Mouse (Mus musculus): ENCODE results near the gene Wipi1. TPM values are rescaled to one million over a fixed set of nuclear protein-coding genes. Genes with fewer than 3 reads are reported as not detected.
A peak's percentile ranks its signal among the peaks of the same experiment; 100 is the strongest.

The Wipi1 gene
- total and polyA plus RNA-seq, 3 experiments, result 2.6 to 8.2 TPM; not detected in 1

GRCm38 (mm10) chr11:109607600-109607999 is 4.2 kb downstream of the Wipi1 start:
- Histone ChIP-seq H3K4me1 (ENCODE audit: control insufficient read depth in 1 of 2, insufficient read depth in 2 of 2, low read length in 2 of 2) (peaks cover 5 to 10% of the 10 kb centered on the region in 2 experiments; a peak in 2 of 4 replicates), H3K4me3 (ENCODE audit: control insufficient read depth in 1 of 2, insufficient read depth in 1 of 2, low read depth in 2 of 2, low read length in 2 of 2) (no peak overlapping the region), H3K9me3 (replicated peaks; ENCODE audit: insufficient read depth, low read length) (no peaks in the 10 kb centered on the region), H3K9ac (ENCODE audit: control insufficient read depth, low read depth, low read length, poor library complexity, severe bottlenecking) (no peak overlapping the region), H3K27ac (ENCODE audit: control insufficient read depth, low read depth, low read length) (no peak overlapping the region), H3K27me3 (ENCODE audit: control insufficient read depth in 1 of 2, insufficient read depth in 2 of 2, low read length in 2 of 2) (no peaks in the 10 kb centered on the region), H3K36me3 (ENCODE audit: control insufficient read depth in 1 of 2, insufficient read depth in 2 of 2, low read length in 2 of 2) (peaks cover 0 to 8% of the 10 kb centered on the region in 2 experiments; a peak in 2 of 4 replicates), H3K79me2 (ENCODE audit: control insufficient read depth, insufficient read depth, low read length, poor library complexity) (no peaks in the 10 kb centered on the region)
- TF ChIP-seq ZNF384 (IDR thresholded peaks at IDR 0.05; ENCODE audit: low read depth, low read length) (peak; percentile 80), NELFE (IDR thresholded peaks at IDR 0.05; ENCODE audit: low read depth, low read length) (no peak)
- DNase-seq (ENCODE audit: low read depth, low spot score), result no peak

DNA sequence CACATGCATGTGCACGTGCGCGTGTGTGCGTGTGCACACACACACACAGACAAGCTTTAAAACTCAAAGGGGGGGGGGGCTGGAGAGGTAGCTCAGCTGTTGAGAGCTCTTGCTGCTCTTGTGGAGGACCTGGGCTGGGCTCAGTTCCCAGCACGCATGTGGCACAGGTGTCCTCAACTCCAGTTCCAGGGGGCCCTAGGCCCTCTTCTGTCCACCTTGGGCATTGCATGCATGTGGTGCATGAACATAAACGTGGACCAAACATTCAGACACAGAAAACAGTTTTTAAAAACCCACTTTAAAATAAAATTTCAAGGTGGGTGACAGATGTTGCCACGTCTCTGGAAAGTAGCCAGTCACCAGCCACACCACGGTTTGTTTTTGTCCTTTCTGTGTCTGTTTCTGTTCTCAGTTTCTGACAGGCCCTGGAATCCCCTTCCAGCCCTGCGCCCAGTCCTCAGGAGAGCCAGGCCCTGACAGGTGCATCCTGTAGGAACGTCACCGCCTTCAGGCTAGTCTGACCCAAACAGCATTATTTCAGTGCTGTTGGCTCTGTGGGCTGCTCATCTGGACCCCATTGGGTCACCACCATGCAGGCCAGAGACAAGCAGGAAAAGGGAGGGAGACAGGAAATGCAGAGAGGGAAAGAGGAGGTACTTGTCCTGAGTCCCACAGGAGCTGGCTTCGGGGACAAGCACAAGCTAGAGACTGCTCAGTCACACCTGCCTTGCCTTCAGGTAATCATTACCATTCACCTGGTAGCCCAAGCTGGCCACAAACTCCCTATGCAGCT is 12.8 kb downstream of the Wipi1 start:
- Histone ChIP-seq H3K9me3 (replicated peaks; ENCODE audit: insufficient read depth, low read length) (no peaks in the 10 kb centered on the region), H3K27ac (ENCODE audit: control insufficient read depth, low read depth, low read length) (no peak overlapping the region), H3K4me1 (ENCODE audit: control insufficient read depth in 1 of 2, insufficient read depth in 2 of 2, low read length in 2 of 2) (0 out of 4 replicates have a peak, but pooled peaks cover 0 to 2% of the 10 kb centered on the region in 2 experiments), H3K9ac (ENCODE audit: control insufficient read depth, low read depth, low read length, poor library complexity, severe bottlenecking) (no peak overlapping the region), H3K4me3 (ENCODE audit: control insufficient read depth in 1 of 2, insufficient read depth in 1 of 2, low read depth in 2 of 2, low read length in 2 of 2) (no peak overlapping the region), H3K36me3 (ENCODE audit: control insufficient read depth in 1 of 2, insufficient read depth in 2 of 2, low read length in 2 of 2) (no peaks in the 10 kb centered on the region), H3K27me3 (ENCODE audit: control insufficient read depth in 1 of 2, insufficient read depth in 2 of 2, low read length in 2 of 2) (no peaks in the 10 kb centered on the region), H3K79me2 (ENCODE audit: control insufficient read depth, insufficient read depth, low read length, poor library complexity) (no peaks in the 10 kb centered on the region)
- TF ChIP-seq SMC3 (IDR thresholded peaks at IDR 0.05; ENCODE audit: low read depth, low read length) (peak; percentile 48), CTCF (IDR thresholded peaks at IDR 0.05 in 2 of 3, conservative IDR thresholded peaks at IDR 0.05 in 1 of 3; ENCODE audit: control insufficient read depth in 1 of 3, insufficient read depth in 1 of 3, low read depth in 2 of 3, low read length in 3 of 3, poor library complexity in 1 of 3, severe bottlenecking in 1 of 3) (peak; percentile 31 to 49 (median 48); a peak in 5 of 6 replicates), POLR2A (IDR thresholded peaks at IDR 0.05; ENCODE audit: control insufficient read depth in 1 of 2, insufficient read depth in 1 of 2, low read depth in 1 of 2, low read length in 2 of 2, poor library complexity in 1 of 2) (no peak), RAD21 (IDR thresholded peaks at IDR 0.05; ENCODE audit: low read depth, low read length) (peak; percentile 33)
- DNase-seq (ENCODE audit: low read depth, low spot score), result peak; percentile 42

- TF ChIP-seq MXI1 (IDR thresholded peaks at IDR 0.05; ENCODE audit: low read depth, low read length) (no peak), MYC (IDR thresholded peaks at IDR 0.05; ENCODE audit: low read depth, low read length) (no peak)
- Histone ChIP-seq H3K36me3 (ENCODE audit: control insufficient read depth in 1 of 2, insufficient read depth in 2 of 2, low read length in 2 of 2) (no peaks in the 10 kb centered on the region), H3K4me1 (ENCODE audit: control insufficient read depth in 1 of 2, insufficient read depth in 2 of 2, low read length in 2 of 2) (0 out of 4 replicates have a peak, but pooled peaks cover 0 to 2% of the 10 kb centered on the region in 2 experiments), H3K9ac (ENCODE audit: control insufficient read depth, low read depth, low read length, poor library complexity, severe bottlenecking) (no peak overlapping the region), H3K27me3 (ENCODE audit: control insufficient read depth in 1 of 2, insufficient read depth in 2 of 2, low read length in 2 of 2) (no peaks in the 10 kb centered on the region), H3K9me3 (replicated peaks; ENCODE audit: insufficient read depth, low read length) (no peaks in the 10 kb centered on the region), H3K27ac (ENCODE audit: control insufficient read depth, low read depth, low read length) (no peak overlapping the region), H3K4me3 (ENCODE audit: control insufficient read depth in 1 of 2, insufficient read depth in 1 of 2, low read depth in 2 of 2, low read length in 2 of 2) (no peak overlapping the region), H3K79me2 (ENCODE audit: control insufficient read depth, insufficient read depth, low read length, poor library complexity) (no peaks in the 10 kb centered on the region)
- no peak for DNase-seq (ENCODE audit: low read depth, low spot score)
These were observed 17.0 kb downstream of the Wipi1 start for GRCm38 (mm10) chr11:109594761-109595160.
